Mouse (Mus musculus) testis, adult 2 months (tissue): ENCODE measurements at regions not wholly inside any gene's neighbourhood (a gene's known extent, or its start where the extent isn't known, plus 50 kb on each side); places are given as distances from the start of the nearest gene placed in this dataset.

Experiments
- H3K27ac ChIP-seq: fragments of 200-500 bp; 2 replicates; pipeline ENCODE4 v1.5.1; 2012; ENCODE audit warnings: low read depth, low read length; ENCODE audit not compliant: control insufficient read depth, insufficient read depth
- H3K27me3 ChIP-seq: fragments of 200-500 bp; 2 replicates; pipeline ENCODE4 v1.6.1; 2012; ENCODE audit warnings: mild to moderate bottlenecking, low read length, moderate library complexity; ENCODE audit not compliant: control insufficient read depth, insufficient read depth
- H3K36me3 ChIP-seq: fragments of 200-500 bp; 2 replicates; pipeline ENCODE4 v1.6.1; 2012; ENCODE audit warnings: mild to moderate bottlenecking, low read length; ENCODE audit not compliant: control insufficient read depth, insufficient read depth
- H3K4me1 ChIP-seq: fragments of 200-500 bp; 2 replicates; pipeline ENCODE4 v1.6.1; 2012; ENCODE audit warnings: low read length; ENCODE audit not compliant: control insufficient read depth, insufficient read depth
- H3K4me3 ChIP-seq: fragments of 200-500 bp; 2 replicates; pipeline ENCODE4 v1.5.1; 2012; ENCODE audit warnings: low read depth, mild to moderate bottlenecking, low read length, moderate library complexity, mixed read lengths; ENCODE audit not compliant: control insufficient read depth
- CTCF ChIP-seq: fragments of 200-500 bp; IDR thresholded peaks from 2 replicates; pipeline ENCODE4 v1.5.1; 2012; ENCODE audit warnings: low read depth, mild to moderate bottlenecking, inconsistent platforms, low read length, moderate library complexity; ENCODE audit not compliant: control insufficient read depth, insufficient read depth, insufficient replicate concordance
- POLR2A ChIP-seq: fragments of 200-500 bp; IDR thresholded peaks from 2 replicates; pipeline ENCODE4 v1.6.1; 2012; ENCODE audit warnings: low read depth, mild to moderate bottlenecking, inconsistent platforms, low read length, moderate library complexity; ENCODE audit not compliant: control insufficient read depth

DNA sequence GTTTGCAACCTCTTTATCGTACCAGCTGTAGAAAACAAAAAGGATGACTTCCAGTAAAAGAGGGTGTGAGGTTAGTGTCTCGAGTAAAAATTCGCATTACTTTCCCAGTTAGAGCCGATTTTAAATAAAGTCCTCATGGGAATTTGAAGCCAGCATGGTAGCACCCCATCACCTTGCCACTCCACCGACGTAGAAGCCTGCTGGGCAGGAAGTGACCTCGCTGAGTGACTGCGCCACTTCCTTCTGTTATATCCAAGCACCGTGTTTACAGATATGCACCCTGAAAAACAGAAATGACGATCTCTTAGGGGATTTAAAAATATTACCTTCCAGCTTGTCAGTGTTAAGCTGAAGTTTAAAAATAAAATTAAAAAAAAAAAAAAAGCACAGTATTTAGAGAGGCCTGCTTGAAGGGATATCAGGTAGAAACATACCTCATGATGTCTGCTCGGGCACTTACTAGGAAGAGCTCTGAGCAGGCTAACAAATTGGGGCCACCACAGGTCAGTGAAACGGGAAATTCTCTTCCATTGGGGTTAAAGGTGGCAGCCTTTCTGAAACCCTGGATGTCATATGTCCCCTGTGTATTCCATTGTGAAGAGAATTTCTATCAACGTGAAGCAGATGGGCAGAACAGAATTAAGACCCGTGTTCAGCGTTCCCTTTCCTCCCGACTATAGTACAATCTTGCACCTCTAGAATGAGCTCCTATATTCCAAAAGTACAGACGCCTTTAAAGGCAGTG, 2468.9 kb upstream of the 5930422O12Rik start:
- H3K4me3 ChIP-seq, result peak overlapping the region; percentile 58
- H3K27me3 ChIP-seq, result no peaks in the 10 kb centered on the region
- H3K4me1 ChIP-seq, result peaks cover 2% of the 10 kb centered on the region; the same call in 1 of the 2 replicates
- H3K36me3 ChIP-seq, result no peaks in the 10 kb centered on the region
- no peak overlapping the region for H3K27ac ChIP-seq
- TF ChIP-seq POLR2A (peak; percentile 58; the same call in 1 of the 2 replicates), CTCF (no peak)

DNA sequence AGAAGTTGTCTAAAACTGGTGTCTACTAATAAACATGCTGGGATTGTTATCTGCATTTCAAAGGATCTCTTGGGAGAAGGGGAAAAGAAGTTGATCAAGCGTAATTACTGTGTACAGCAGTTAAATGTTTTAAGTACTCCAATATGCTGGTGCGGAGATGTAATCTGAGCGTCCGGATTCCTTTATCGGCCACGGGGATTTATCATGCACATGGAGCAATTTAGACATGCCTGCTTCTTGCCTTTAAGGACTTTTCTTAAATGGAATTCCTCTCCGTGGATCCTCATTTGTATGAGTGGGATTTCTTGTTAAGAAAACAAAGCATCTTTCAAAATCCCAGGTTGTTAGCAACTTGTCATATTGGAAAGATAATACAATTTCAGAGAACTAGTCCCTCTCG, 2468.0 kb upstream of the 5930422O12Rik start:
- no peaks in the 10 kb centered on the region for H3K27me3 ChIP-seq
- TF ChIP-seq CTCF (no peak), POLR2A (no peak)
- H3K4me3 ChIP-seq, result no peak overlapping the region
- peaks cover 2% of the 10 kb centered on the region; the same call in 1 of the 2 replicates for H3K4me1 ChIP-seq
- no peak overlapping the region for H3K27ac ChIP-seq
- H3K36me3 ChIP-seq, result no peaks in the 10 kb centered on the region

DNA sequence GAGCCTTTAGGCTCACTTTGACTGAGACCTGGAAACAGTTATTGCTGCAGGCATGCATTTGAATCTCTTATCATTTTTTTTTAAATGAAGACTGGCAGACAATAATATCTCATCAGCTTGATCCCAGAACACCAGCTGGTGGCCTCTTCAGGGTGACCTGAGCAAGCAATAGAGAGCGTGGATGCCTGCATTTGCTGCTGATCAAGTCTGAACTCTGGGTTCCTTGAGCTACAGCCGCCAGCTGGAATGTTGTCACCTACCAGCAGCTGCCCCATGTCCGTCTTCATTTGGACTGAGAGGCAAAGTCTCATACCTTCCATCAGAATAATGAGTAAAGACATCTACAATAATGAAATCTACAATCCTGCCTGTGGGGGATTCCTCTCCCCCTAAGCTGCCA, 2466.3 kb upstream of the 5930422O12Rik start:
- no peak overlapping the region for H3K4me3 ChIP-seq
- H3K4me1 ChIP-seq, result peaks cover 2% of the 10 kb centered on the region; the same call in 1 of the 2 replicates
- TF ChIP-seq POLR2A, result no peak
- TF ChIP-seq CTCF, result no peak
- H3K27ac ChIP-seq, result no peak overlapping the region
- no peaks in the 10 kb centered on the region for H3K27me3 ChIP-seq
- H3K36me3 ChIP-seq, result no peaks in the 10 kb centered on the region

DNA sequence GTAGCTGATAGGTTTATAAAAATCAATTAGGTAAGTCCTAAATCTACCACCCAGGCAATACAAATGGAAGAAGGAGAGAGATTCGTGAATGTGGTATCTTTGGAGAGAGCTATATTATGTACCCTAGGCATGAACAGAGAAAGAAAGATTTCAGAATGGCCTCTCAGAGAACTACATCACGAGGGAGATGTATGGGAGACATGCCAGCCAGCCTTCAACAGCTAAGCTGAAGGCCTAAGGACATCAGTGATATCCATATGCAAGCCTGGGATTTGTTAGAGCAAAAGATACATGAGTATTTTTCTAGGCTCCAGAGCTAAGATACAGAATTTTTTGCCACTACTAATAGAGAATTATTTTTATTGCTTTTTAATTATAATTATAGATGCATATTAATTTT, 2445.7 kb upstream of the 5930422O12Rik start:
- H3K27ac ChIP-seq, result no peak overlapping the region
- TF ChIP-seq CTCF (no peak), POLR2A (no peak)
- no peaks in the 10 kb centered on the region for H3K27me3 ChIP-seq
- H3K36me3 ChIP-seq, result no peaks in the 10 kb centered on the region
- H3K4me1 ChIP-seq, result no peaks in the 10 kb centered on the region
- no peak overlapping the region for H3K4me3 ChIP-seq

DNA sequence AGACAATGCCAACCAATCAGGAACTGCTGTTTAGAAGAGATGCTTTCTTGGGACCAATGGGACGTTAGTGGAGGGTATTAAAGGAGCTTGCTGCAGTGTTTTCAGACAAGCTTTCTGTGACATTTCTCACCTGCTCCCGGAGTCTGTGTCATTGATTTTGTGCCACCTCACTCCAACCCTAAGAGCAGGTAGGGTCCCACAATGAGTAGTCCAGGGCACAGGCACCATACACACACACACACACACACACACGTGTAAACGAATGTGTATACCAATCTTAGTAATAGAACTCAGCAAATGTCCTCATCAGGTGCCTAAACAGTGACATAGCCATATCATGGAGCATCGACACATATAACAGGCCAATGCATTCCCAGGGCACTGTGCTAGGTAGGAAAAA, 2440.5 kb upstream of the 5930422O12Rik start:
- H3K27ac ChIP-seq, result no peak overlapping the region
- H3K4me3 ChIP-seq, result no peak overlapping the region
- no peaks in the 10 kb centered on the region for H3K27me3 ChIP-seq
- no peaks in the 10 kb centered on the region for H3K4me1 ChIP-seq
- no peaks in the 10 kb centered on the region for H3K36me3 ChIP-seq
- no peak for TF ChIP-seq POLR2A
- TF ChIP-seq CTCF, result no peak

DNA sequence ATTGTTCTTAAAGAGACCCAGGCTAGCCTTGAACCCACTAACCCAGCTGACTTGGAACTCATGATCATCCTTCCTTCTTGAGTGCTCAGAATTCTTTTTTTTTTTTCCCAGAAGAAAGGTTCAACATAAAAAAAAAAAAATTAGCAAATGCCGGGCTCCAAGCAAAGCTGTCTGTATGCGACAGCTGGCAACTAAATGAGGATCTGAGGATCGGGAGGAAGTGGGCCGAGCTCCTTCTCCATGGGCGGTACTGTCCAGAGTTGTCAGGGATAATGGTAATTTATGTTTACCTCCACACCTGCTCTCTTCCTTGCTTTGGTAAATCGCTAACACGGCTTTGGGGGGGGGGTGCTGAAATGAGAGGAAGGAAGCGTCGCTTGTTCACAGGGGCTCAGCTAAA, 2429.9 kb upstream of the 5930422O12Rik start:
- Histone ChIP-seq H3K27me3 (no peaks in the 10 kb centered on the region), H3K4me1 (no peaks in the 10 kb centered on the region), H3K27ac (no peak overlapping the region), H3K4me3 (no peak overlapping the region), H3K36me3 (no peaks in the 10 kb centered on the region)
- TF ChIP-seq CTCF (no peak), POLR2A (no peak)

DNA sequence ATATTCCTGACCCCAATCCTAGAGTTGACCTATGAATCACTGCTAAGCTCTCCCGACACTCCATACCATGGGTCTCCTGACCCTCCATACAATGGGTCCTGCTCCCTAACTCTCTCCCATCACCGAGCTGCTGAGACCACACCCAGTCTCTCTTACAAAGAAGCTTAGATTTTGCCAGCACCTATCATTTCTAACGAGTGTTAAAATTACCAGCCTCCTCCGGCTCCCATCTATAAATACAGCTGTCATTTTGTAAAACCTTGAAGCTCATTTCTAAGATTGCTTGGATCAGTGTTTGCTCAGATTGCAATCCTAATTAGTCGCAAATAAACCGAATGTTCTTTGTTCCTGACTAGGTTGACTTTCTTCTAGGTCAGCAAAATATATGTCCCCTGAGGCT, 2428.4 kb upstream of the 5930422O12Rik start:
- Histone ChIP-seq H3K36me3 (no peaks in the 10 kb centered on the region), H3K4me1 (no peaks in the 10 kb centered on the region), H3K4me3 (no peak overlapping the region), H3K27ac (no peak overlapping the region), H3K27me3 (no peaks in the 10 kb centered on the region)
- no peak for TF ChIP-seq CTCF
- no peak for TF ChIP-seq POLR2A
